In the genomic region with DNA sequence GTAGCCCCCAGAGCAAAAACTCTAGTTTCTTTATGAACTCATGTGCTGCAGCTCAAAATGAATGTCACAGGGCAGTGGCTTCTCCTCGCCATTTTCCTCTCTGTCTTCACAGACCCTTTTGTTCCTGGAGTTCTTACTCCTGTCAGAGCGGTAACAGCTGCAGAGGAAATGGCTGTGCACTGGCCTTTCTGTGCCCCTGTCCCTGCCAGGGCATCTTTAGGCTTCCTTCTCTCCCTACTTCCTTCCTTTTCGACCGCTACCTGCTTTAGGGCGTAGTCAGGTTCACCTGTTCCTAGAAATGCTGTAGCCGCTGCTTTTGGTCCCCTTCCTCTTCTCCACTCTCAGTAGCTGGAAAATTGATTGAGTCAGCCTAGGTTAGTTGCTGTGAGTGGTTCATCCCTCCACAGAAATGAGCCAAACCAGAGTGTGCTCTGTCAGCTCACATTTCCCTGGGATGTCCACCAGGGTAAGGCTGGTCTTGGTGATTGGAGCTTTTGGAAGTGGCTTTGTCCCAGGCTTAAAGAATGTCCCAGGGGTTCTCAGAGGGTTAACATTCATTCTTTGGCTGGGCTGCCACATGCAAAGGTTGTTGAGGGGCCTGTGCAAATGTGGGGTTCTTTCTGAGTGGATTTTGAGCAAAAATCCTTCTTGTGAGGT, we compare ENCODE assay signal across 18 mouse cellular contexts.
A peak's percentile ranks its signal among the peaks of the same experiment; 100 is the strongest.
DNase-seq lines count a peak whose midpoint lies in the region; ATAC-seq and TF ChIP-seq lines count a peak whose summit lies in the region.
"Had no signal": no experiment of that assay in that cellular context is flagged by ENCODE, and none has a peak within 500 bp of the region (broad histone marks: within the 10 kb centered on the region; RNA-seq: fewer than 3 reads in every experiment).

No protein-coding gene starts in this region.

- intact Hi-C loops in heart, adult 2 months (cut with DNase I): no loop called here
- intact Hi-C loops in left cerebral cortex, adult 2 months (cut with DNase I): no loop called here

- no peak overlapping the region for H3K9ac ChIP-seq in heart, adult 2 months (ENCODE audit: low read depth, low read length)
- no peak overlapping the region for H3K9ac ChIP-seq in kidney, embryonic 16.5 days (replicated peaks; ENCODE audit: low read length)
- H3K9ac ChIP-seq: embryonic facial prominence, embryonic 15.5 days; forebrain, embryonic 15.5 days; hindbrain, embryonic 15.5 days; liver, embryonic 15.5 days had no signal

- H3K36me3 ChIP-seq in heart, adult 2 months (ENCODE audit: control insufficient read depth, insufficient read depth, low read length): peaks cover 5% of the 10 kb centered on the region
- H3K36me3 ChIP-seq in kidney, embryonic 16.5 days (ENCODE audit: insufficient read depth, low read length): no peaks in the 10 kb centered on the region
- H3K36me3 ChIP-seq: embryonic facial prominence, embryonic 15.5 days; forebrain, embryonic 15.5 days; hindbrain, embryonic 15.5 days; liver, embryonic 15.5 days had no signal

- no peak overlapping the region for H3K4me2 ChIP-seq in kidney, embryonic 16.5 days (replicated peaks; ENCODE audit: low read depth, low read length)
- H3K4me2 ChIP-seq: embryonic facial prominence, embryonic 15.5 days; forebrain, embryonic 15.5 days; hindbrain, embryonic 15.5 days; liver, embryonic 15.5 days had no signal

- peak overlapping the region; percentile 42 for H3K27ac ChIP-seq in heart, adult 2 months
- H3K27ac ChIP-seq in kidney, embryonic 16.5 days (ENCODE audit: low read length): peak overlapping the region; percentile 59; the same call in 1 of the 2 replicates
- H3K27ac ChIP-seq in left cerebral cortex, adult 2 months: no peak overlapping the region
- H3K27ac ChIP-seq: embryonic facial prominence, embryonic 15.5 days; forebrain, embryonic 15.5 days; hindbrain, embryonic 15.5 days; layer of hippocampus, adult 2 months; liver, embryonic 15.5 days had no signal

- H3K9me3 ChIP-seq in kidney, embryonic 16.5 days (ENCODE audit: low read length): no peaks in the 10 kb centered on the region
- H3K9me3 ChIP-seq: embryonic facial prominence, embryonic 15.5 days; forebrain, embryonic 15.5 days; hindbrain, embryonic 15.5 days; liver, embryonic 15.5 days had no signal

- no peaks in the 10 kb centered on the region for H3K27me3 ChIP-seq in heart, adult 2 months (ENCODE audit: control insufficient read depth, insufficient read depth, low read length)
- H3K27me3 ChIP-seq in kidney, embryonic 16.5 days (ENCODE audit: insufficient read depth, low read length): no peaks in the 10 kb centered on the region
- H3K27me3 ChIP-seq: embryonic facial prominence, embryonic 15.5 days; forebrain, embryonic 15.5 days; hindbrain, embryonic 15.5 days; liver, embryonic 15.5 days had no signal

- no peak for ATAC-seq in kidney, embryonic 16.5 days (ENCODE audit: low FRiP score, low TSS enrichment)
- ATAC-seq: forebrain, embryonic 15.5 days had no signal

- no peak overlapping the region for H3K4me3 ChIP-seq in heart, adult 2 months
- no peak overlapping the region for H3K4me3 ChIP-seq in kidney, embryonic 16.5 days (ENCODE audit: low read length)
- H3K4me3 ChIP-seq in left cerebral cortex, adult 2 months: no peak overlapping the region
- H3K4me3 ChIP-seq: embryonic facial prominence, embryonic 15.5 days; forebrain, embryonic 15.5 days; hindbrain, embryonic 15.5 days; layer of hippocampus, adult 2 months; liver, embryonic 15.5 days had no signal

- H3K79me2 ChIP-seq in heart, adult 2 months (replicated peaks; ENCODE audit: control insufficient read depth, insufficient read depth, low read length): peaks cover 1% of the 10 kb centered on the region; the same call in 1 of the 2 replicates

- DNase-seq in heart, adult 2 months: no peak
- DNase-seq in heart, adult 18-20 months: no peak
- DNase-seq in kidney, adult 8-10 months: no peak
- peak; percentile 34 for DNase-seq in thymus, postnatal 14 days
- no peak for DNase-seq in thymus, adult 18-20 months
- DNase-seq in left cerebral cortex, adult 2 months (ENCODE audit: extremely low spot score in 1 of 2, low spot score in 2 of 2): no peak
- no peak for DNase-seq in retina, embryonic 14.5 days (ENCODE audit: low spot score)
- DNase-seq: adrenal gland, postnatal 25 days; B cell, adult 2 months; cerebellum, postnatal 25 days; gastrocnemius, postnatal 10 days; right cerebral cortex, postnatal 4 days had no signal

- TF ChIP-seq CTCF in heart, adult 2 months (IDR thresholded peaks at IDR 0.05): no peak
- TF ChIP-seq CTCF in left cerebral cortex, adult 2 months (IDR thresholded peaks at IDR 0.05): no peak

- H3K4me1 ChIP-seq in heart, adult 2 months (ENCODE audit: control insufficient read depth, insufficient read depth, low read length): peaks cover 16% of the 10 kb centered on the region
- H3K4me1 ChIP-seq in kidney, embryonic 16.5 days (ENCODE audit: insufficient read depth, low read length): peaks cover 18% of the 10 kb centered on the region
- H3K4me1 ChIP-seq: forebrain, embryonic 15.5 days; hindbrain, embryonic 15.5 days; liver, embryonic 15.5 days had no signal

- 56% methylated on average over 6 of the region's 6 CpGs for WGBS in heart, adult 2 months
- 68% methylated on average over 6 of the region's 6 CpGs for WGBS in kidney, embryonic 16.5 days

- TF ChIP-seq POLR2A in heart, adult 2 months (IDR thresholded peaks at IDR 0.05; ENCODE audit: insufficient read depth, low read depth, low read length): no peak

- no peak for TF ChIP-seq EP300 in heart, adult 2 months (IDR thresholded peaks at IDR 0.05; ENCODE audit: insufficient read depth, low read depth, low read length)
